Mouse (Mus musculus): ENCODE measurements around the gene Bad. TPM values are rescaled to one million over a fixed set of nuclear protein-coding genes. Genes with fewer than 3 reads are reported as not detected.
"Not testable (repeated sequence)": the region's sequence is repeated elsewhere in the genome, so short reads cannot be mapped to it uniquely, and the experiment has no call there.

Bad gene
- total RNA-seq (2021): 10 to 100 TPM; 37.8 to 44.4 TPM
- long read RNA-seq, transcript Bad-202 (4 exons, 990 nt): major isoform, 14 of 25 reads
- long read RNA-seq, partial matches to known transcripts: 3 of 25 reads
- long read RNA-seq, other reads (novel, unspliced or antisense): 3 of 25 reads

DNA sequence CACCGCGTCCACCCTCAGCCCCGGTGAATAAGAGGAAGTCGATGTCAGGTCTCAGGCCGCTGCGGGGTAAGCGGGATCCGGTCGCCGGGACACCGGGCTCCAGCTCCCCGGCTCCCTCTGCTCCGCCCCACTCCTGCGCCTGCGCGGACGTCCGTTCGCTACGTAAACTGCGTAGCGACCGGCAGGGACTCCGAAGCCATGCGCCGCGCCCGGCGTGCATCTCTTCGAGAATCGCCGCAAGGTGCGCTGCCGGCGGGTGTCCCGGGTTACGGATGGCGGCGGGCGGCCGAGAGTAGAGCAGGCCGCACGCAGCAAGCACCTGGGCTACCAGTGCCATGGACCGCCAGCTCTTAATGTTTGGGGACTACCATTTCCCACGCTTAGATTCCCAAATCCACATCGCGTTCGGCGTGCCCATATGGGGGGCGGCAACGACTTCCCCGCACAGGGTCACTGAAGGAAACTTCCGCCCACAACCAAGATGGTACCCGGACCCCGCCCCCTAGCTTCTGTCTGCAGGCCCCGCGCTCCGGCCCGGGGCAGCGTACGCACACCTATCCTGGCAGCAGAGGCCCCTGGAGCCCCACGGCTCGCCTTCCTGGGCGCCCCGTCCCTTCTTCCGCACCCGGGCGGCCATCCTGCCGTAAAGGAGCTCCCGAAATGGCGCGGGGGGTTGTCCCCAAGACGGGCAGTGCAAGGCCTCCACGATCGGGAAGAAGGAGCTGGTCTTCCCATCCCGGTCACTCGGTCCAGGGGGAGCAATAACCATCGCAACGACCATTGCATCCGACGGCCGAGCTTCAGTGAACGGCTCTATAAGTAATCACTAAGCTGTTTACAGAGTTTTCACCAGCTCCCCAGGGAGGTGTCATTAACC is at the start of gene Bad:
Gene Bad (plus strand): TSS at position 490 of the 877 bp plus-strand sequence.
- peak; percentile 91 to 95 for DNase-seq (ENCODE audit: low spot score in 2 of 2)

DNA sequence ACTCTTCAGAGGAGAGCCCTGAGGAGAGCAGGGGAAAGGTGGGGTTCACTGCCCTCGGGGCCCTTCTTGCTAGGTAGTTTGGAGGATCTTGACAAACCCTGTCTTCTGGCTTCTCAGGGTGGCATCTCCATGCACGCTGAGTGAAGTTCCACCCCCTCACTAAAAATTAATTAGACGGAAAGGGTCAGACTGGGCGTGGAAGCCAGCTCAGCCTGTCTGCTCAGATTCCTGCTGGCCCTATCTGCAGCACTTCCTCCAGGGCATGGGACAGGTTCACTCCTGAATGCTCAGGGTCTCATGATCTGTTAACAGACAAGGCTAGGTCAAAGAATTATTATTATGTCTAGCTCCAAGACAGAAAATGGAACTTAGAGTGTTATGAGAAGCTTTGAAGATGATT is 49.1 kb upstream of the Bad start:
- DNase-seq (ENCODE audit: low spot score in 2 of 2): no peak

DNA sequence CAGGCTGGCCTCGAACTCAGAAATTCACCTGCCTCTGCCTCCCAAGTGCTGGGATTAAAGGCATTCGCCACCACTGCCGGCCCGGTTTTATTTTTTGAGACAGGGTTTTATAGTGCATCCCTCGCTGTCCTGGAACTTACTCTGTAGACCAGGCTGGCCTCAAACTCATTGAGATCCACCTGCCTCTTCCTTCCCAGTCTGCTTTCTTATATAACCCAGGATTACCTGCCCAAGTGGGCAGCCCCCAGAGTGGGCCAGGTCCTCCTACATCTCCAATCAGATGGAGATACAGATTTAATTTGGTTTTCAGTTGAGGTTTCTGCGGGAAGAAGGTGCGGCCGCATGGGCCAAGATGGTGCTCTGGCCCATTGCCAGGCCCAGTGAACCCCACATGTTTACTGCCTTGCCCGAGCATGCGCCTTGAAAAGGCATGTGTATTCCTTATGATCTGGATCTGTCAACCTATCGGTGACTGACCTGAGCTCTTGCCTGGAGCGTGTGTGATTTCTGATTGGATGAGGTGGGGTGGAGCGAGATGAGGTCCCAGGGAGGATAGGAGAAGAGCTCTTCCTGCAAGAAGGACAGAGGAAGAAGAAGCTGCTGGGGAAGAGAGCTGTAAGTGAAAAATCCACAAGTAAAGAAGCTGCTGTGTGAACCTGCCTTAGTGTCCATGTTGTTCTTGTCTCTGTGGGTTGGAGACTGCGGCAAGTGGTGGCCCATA is 47.8 kb upstream of the Bad start:
- no peak for DNase-seq (ENCODE audit: low spot score in 2 of 2)

DNA sequence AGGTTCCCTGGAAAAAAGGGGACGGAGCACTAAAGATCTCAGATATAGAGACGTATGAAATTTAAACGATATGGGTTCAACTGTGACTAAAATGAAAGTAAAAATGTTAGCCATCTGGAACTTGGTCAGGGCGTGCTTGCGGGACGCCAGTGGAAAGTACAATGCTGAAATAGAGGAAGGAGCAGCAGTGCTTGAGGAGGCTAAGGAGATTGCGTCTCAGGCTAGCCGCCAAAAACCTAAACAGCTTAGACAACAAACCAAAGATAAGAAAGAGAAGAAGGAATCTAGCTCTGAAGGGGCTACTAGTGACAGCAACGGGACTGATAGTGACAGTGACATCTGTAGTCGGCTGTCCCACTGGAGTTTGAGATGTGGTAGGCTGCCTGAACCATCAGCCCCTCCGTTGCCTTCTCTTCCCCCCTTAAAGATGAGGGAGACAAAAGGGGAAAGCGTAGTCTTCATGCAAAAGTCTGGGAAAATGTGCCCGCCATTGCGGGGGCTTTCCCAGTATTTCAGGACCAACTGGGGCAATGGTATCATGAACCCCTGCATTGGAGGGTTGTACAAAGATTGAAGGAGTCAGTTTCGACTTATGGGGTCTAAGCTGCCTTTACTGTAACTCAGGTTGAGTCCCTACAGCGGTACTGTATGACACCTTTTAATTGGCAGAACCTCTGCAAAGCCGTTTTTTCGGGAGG is 45.9 kb upstream of the Bad start:
- not testable (repeated sequence) for DNase-seq (ENCODE audit: low spot score in 2 of 2)

DNA sequence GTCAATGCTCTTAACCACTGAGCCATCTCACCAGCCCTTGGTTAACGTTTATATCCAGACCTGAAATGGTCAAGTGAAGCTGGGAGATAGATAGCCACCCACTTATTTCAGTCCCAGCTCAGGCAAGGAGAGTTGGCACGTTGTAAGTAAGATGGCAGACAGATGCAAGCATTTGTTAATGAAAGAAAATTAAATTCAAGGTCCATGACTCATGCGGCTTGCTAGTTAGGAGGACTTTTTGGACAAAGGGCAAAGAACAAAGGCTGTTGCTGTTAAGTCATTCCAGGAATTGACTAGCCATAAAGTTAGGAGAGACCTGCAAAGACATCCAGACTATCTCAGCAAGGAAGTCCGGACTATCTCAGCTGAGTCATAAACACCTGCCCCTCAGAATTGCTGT is 42.0 kb upstream of the Bad start:
- no peak for DNase-seq (ENCODE audit: low spot score in 2 of 2)

DNA sequence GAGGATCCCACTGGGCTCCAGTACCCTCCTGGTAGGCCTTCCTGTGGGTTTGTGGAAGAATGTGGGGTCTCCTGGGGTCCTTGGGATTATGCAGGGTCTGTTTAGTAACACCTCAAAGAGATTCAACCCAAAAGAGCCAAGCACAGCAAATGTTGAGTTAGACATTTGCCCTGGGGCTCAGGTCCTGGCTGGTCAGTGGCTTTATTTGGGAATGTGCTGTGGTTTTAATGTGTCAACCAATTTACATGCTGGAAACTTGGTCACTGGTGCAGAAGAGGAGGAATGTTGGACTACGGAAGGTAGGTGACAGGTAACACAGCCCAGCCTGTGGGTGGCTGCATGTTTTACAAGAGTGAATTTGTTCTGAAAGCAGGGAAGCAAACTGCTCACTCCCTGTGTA is 38.6 kb upstream of the Bad start:
- no peak for DNase-seq (ENCODE audit: low spot score in 2 of 2)

DNA sequence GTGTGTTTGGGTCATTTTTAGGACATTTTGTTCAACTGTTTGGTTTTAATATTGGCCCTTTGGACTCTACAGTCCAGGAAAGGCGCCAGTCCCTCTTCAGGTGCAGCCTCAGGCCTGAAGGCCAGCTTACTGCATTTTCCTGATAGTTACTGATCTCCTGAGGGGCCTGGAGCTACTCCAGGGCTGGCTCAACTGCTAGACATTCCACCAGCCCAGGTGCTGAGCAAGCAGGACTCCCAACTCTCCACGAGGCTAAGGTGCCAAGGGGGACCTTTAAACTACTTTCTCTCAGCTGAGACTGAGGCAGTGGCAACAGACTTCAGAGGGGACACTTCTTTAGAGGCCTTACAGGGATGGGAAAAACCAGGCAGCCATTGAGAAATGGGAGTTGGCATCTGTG is 36.8 kb upstream of the Bad start:
- no peak for DNase-seq (ENCODE audit: low spot score in 2 of 2)

DNA sequence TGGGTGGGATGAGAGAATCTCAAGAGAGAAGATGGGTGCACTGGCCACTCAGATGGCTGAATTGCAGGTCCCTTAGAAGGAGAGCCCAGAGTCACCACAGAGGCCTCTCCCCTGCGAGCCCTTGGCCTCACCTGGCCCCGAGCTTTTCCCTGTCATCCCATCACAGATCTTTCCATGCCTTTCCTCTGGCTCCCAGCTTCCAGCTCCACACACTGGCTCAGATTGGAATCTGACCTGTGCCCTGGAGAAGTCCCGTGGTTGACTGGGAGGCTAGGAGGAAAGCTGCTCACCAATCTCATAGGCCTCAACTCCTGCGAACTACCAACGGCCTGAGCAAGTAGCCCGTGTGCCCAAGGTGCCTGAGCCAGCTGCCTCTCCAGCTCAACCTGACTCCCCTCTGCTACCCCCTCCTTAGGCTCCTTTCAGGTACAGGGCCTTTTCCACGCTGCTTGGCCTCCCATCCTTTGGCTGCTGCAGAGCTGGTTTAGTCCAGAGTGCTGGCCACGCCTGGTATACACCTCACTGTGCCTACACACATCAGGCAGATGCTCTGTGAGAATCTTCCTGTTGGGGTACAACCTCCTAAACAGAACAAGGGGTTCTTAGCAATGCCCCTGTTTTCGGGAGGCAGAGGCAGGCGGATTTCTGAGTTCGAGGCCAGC is 36.0 kb upstream of the Bad start:
- DNase-seq (ENCODE audit: low spot score in 2 of 2): no peak

DNA sequence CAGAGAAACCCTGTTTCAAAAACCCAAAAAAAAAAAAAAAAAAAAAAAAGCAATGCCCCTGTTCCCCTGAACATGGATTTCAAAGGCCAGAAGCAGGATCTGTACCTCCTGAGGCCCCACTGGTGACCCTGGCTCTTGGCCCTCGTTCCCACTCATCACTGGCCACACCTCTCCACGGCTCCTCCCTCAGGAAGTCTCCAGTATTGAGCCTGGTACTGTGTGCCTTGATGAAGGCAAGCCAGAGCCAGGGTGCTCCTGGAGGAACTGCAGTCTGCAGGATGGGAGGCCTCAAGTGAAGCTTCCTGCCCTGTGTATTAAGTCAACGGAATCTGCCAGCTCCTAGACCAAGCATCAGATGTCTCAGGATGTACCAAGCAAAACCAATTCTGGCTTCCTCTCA is 35.5 kb upstream of the Bad start:
- DNase-seq (ENCODE audit: low spot score in 2 of 2): no peak

DNA sequence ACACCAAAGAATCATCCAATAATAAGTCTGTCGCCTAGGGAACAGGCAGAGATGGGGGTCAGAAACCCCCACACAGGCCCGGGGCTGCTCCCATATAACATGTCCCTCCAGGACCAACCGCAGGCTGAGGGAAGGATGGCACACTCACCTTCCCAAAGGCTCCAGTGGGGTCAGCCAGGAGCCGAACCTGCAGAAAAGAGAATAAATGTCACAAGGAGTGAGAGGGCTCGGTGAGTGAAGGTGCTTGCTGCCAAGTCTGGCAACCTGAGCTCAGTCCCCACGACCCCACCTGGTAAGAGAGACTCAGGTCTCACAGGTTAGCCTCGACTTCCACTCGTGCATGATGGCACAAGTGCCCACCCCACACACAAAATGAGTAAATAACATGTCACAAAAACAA is 34.6 kb upstream of the Bad start:
- DNase-seq (ENCODE audit: low spot score in 2 of 2): no peak

DNA sequence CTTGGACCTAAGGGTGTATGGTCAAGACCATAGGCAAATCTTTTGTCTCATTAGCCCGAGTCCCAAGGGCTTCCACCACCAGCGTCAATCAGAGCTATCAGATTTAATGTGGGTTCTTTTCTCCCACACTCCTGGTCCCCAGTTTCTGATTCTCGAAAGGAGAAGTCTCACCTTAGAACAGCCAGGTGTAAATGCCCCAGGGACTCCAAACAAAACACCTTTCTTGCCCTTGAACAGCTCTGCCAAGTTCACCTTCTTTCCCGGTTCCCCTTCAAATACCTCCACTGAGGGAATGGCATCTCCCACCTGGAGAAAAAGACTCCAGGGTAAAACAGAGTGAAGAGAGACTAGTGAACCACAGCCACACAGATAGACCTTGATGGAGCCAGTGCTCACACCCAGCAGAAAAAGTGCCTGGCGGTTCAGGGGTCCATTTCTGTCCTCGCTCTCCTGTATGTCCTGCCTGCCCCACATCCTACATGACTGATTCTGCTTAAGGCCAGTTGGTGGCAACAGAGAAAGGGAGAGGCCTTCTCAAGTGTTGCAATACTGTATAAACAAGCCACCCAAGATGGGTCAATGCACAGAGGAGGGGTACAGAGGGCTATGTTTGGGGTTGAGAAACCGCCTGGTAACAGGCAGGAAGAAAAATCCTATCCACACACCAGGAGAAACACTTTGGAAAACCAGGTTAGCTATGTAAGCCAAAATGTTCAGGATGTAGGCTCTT is 33.7 kb upstream of the Bad start:
- DNase-seq (ENCODE audit: low spot score in 2 of 2): no peak

DNA sequence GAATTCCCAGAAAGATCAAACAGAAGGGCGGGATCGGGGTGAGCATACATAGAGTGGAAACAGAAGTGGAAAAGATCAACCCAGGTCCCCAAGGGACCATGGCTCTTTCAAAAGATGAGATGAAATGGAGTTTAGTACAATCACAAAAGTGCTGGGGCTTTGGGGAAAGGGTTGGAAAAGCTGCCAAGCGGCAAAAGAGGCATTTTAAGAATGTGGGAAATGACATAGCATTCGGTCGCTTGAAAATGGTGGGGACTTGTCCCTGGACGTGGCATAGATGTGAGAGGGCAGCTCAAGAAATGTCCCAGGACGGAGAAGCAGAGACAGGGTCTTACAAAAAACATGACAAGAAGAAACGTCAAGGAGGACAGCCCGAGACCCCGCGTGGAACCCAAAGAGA is 32.6 kb upstream of the Bad start:
- no peak for DNase-seq (ENCODE audit: low spot score in 2 of 2)

DNA sequence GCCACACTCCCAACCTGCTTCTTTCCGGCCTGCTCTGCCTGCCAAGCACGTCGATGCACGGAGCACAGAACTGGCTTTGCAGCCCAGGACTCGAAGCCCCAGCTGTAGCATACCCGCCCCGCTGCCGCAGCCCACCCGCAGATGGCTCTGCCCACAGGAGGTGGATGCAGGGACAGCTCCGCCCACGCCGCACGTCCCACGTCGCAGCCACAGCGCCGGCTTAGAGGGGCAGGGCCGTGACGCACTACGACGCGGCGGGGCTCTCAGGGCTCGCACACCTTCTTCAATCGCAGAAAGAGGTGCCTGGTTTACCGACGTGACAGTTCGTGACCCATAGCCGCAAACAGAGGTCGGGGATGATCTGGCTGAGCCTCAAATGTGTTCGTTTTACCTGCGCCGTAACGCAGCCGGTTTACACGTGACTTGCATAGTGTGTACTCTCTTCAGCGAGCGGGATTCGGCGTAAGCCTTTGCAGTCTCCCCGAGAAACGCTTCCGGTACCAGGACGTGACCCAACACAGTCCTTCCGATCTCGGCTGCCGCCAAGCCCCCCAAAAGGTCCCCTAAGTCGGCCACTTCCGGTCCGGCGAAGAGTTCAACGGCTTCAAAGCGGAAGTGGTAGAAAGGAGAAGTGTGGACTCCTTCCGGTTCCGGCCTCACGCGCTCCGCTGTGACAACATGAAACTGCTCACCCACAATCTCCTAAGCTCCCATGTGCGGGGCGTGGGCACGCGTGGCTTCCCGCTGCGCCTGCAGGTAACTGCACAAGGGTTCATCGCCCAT is 32.0 kb upstream of the Bad start, which contains the start of the genes Trmt112 and Prdx5:
Gene Trmt112 (plus strand): TSS at position 192 of the 783 bp plus-strand sequence.
Gene Prdx5 (minus strand): TSS at position 600 of the 783 bp plus-strand sequence.
- peak; percentile 92 to 96 for DNase-seq (ENCODE audit: low spot score in 2 of 2)

DNA sequence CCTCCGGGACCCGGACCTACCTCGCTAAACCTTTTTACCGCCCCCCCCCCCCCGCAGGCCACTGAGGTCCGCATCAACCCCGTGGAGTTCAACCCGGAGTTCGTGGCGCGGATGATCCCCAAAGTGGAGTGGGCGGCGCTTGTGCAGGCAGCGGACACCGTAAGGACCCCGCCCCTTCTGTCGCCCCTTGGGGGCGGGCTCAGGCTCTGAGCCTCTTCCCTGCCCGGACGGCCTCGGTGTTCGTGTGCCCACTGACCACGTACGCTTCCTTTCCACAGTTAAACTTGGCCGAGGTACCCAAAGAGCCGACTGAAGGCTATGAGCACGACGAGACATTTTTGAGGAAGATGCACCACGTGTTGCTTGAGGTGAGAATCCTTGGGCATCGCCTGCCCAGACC is 31.4 kb upstream of the Bad start:
- DNase-seq (ENCODE audit: low spot score in 2 of 2): peak in 1 of 2 experiments; percentile 36

DNA sequence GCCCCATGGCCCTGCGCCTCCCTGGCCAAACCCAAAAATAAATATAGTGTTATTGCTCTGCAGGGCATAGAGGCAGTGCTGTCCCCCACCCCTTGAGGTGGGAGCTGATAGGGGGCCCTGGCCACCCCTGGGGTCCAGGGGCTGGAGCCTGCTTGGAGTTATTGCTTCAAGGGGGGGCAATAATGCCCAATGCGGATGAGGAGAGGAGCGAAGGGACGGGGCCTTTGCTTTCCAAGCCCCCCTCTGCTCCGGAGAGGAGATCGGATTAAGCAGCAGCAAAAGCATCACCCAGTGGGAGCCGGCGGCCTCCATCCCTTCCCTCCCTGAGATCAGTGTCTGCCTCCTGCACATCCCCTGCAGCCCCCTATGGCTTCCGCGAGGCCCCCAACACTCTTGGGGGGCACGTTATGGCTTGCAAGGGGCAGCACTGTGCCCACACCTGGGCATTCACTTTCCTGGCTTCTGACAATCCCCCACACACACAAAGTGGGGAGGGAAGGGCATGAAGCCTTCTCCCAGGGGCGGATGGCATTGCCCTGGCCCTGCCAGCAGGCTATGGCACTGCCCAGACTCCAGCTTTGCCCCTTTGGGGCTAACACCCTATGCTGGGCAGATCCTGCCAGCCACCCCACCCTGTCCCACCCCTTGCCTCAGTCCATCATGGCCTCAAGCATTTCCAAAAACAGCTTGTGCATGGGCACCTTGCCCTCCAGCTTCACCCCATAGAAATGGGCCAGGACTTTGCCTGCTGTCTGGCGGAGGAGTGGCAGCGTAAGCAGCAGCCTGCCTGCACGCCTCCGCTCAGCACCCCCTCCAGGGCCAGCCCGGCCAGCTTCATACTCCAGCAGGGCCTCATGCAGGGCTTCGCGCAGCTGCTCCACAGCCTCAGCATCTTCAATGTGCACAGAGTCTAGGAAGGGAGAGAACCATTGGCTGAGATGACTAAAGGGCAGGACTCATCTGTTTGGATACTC is 30.3 kb upstream of the Bad start:
- peak in 1 of 2 experiments; percentile 30 for DNase-seq (ENCODE audit: low spot score in 2 of 2)

DNA sequence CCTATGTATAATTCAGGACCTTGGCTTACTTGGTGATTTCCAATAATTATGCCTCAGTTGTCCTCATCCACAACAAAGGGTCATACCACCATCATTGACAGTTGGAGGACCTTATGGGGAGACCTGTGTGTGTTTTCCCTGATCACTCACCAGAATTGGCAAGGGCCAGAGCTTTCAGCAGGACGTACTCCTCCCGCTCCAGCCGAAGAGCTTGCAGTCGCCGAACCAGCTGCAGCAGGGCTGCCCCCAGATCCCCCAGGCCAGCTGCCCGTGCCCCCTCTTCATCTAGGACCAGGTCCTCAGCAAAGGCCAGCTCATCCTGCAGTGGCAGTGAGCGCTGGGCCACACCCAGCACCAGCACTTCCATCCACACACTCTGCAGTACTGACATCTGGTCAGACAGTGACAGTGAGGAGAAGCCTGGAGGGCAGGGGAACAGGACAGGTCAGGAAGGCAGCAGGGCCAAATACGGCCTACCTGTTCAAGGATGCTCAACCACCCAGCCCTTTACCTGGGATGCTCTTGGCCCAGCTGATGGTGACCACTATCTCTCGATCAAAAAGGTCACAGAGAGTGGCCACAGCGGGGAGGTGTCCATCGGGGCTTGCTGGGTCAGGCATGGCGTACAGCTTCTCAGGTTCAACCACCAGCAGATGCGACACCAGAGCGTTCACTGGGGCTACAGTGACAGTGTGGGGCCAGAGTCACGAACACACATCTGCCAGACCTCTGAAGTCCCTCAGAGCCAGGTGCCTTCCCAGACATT is 29.3 kb upstream of the Bad start:
- DNase-seq (ENCODE audit: low spot score in 2 of 2): no peak

DNA sequence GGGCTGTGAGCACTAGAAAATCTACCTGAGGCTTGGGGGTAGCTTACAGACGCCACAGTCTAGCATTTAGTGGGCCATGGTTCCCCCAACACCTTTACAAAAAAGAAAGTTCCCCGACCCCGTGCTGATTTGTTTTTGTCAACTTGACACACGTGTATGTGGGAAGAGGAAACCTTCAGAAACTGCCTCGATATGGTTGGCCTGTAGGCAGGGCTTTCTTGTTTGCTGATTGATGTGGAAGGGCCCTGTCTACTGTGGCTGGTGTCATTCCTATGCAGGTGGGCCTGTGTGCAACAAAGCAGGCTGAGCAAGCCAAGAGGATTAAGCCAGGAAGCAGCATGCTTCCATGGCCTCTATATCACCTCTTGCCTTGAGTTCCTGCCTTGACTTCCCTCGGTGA is 28.6 kb upstream of the Bad start:
- no peak for DNase-seq (ENCODE audit: low spot score in 2 of 2)

DNA sequence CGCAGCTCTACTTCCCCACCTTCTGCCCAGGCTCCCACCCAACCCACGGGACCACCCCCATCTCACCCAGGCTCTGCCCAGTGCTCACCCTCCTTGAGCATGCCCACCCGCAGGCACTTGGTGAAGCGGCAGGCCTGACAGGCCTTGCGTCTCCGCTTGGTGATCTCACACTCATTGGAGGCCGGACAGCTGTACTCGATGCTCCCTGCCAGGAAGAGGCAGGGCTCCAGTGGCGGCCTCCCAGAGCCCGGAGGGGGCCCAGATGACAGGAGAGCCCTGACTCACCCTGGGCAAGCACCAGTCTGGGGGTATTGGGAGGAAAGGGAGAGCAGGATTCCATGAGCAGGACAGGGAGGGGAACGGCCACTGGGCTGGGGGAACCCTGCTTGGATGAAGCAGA is 27.7 kb upstream of the Bad start:
- DNase-seq (ENCODE audit: low spot score in 2 of 2): no peak
